Mouse (Mus musculus) erythroblast, embryonic 14.5 days (primary cell): ENCODE measurements around the gene Arid3a.

ENCODE experiments used
- GATA1 ChIP-seq: IDR thresholded peaks from 2 replicates; pipeline ENCODE4 v1.6.1; 2012; ENCODE audit warnings: low read length, inconsistent platforms, mixed read lengths
- TAL1 ChIP-seq: IDR thresholded peaks from 3 replicates; pipeline ENCODE4 v1.6.1; 2012; ENCODE audit warnings: low read length, inconsistent platforms, mixed read lengths

DNA sequence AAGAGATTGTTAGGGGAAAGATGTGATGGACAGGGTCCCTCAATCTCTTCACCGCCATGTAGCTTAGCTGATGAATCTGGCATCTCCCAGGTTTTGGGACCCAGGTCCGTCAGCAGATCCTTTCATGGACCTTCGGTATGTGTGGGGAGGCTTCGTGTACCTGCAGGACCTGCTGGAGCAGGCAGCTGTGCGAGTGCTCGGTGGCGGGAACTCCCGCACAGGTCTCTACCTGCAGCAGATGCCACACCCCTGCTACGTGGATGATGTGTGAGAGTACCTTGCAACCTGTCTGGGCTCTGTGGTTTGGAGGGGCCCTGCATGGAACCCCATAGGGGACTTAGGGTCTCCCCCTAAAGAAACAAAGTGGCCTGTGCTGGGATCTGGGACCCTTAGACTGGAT lies 75.1 kb downstream of the Arid3a start:
- TF ChIP-seq TAL1 (no peak), GATA1 (no peak)
